8 mouse cellular contexts compared by ENCODE assay signal in genomic region chr15:100870001-100870774, GRCm38 (mm10). TPM values are rescaled to one million over a fixed set of nuclear protein-coding genes. Genes with fewer than 3 reads are reported as not detected.
DNase-seq lines count a peak whose midpoint lies in the region; ATAC-seq lines count a peak whose summit lies in the region.

No protein-coding gene starts in this region.

- H3K4me3 ChIP-seq in megakaryocyte, embryonic 14.5 days (replicated peaks), result peak overlapping the region; percentile 73
- peak overlapping the region; percentile 72 for H3K4me3 ChIP-seq in heart, embryonic 12.5 days
- H3K4me3 ChIP-seq in liver, embryonic 13.5 days (replicated peaks), result peak overlapping the region; percentile 53
- peak overlapping the region; percentile 77 for H3K4me3 ChIP-seq in neural tube, embryonic 15.5 days (replicated peaks)

- H3K27me3 ChIP-seq in megakaryocyte, embryonic 14.5 days (replicated peaks), result peaks cover 74% of the 10 kb centered on the region
- H3K27me3 ChIP-seq in heart, embryonic 12.5 days (replicated peaks), result peaks cover 74% of the 10 kb centered on the region
- peaks cover 71% of the 10 kb centered on the region for H3K27me3 ChIP-seq in liver, embryonic 13.5 days
- H3K27me3 ChIP-seq in neural tube, embryonic 15.5 days (replicated peaks), result no peaks in the 10 kb centered on the region; the same call in 1 of the 2 replicates

- H3K9me3 ChIP-seq in megakaryocyte, embryonic 14.5 days, result peaks cover 20% of the 10 kb centered on the region
- H3K9me3 ChIP-seq in heart, embryonic 12.5 days (replicated peaks), result 0 out of 2 replicates have a peak, but pooled peaks cover 3% of the 10 kb centered on the region
- no peaks in the 10 kb centered on the region for H3K9me3 ChIP-seq in liver, embryonic 13.5 days (replicated peaks)
- H3K9me3 ChIP-seq in neural tube, embryonic 15.5 days (replicated peaks), result peaks cover 2% of the 10 kb centered on the region; the same call in 1 of the 2 replicates

- no peak; the same call in 1 of the 2 replicates for ATAC-seq in megakaryocyte, adult 5-6 weeks (ENCODE audit: poor library complexity, severe bottlenecking)
- ATAC-seq in heart, embryonic 12.5 days (ENCODE audit: insufficient number of reproducible peaks, low FRiP score), result peak; percentile 64
- ATAC-seq in liver, embryonic 13.5 days (ENCODE audit: low read depth), result no peak
- ATAC-seq in neural tube, embryonic 15.5 days (ENCODE audit: low FRiP score), result peak; percentile 58; the same call in 1 of the 2 replicates

- no peak overlapping the region for H3K9ac ChIP-seq in heart, embryonic 12.5 days
- no peak overlapping the region for H3K9ac ChIP-seq in liver, embryonic 13.5 days
- H3K9ac ChIP-seq in neural tube, embryonic 15.5 days (replicated peaks), result peak overlapping the region; percentile 64

- DNase-seq in embryo, embryonic 11.5 days (ENCODE audit: low read depth, low spot score), result peak; percentile 58
- peak; percentile 67 for DNase-seq in kidney, postnatal 14 days
- no peak for DNase-seq in liver, embryonic 13.5 days
- peak; percentile 56 for DNase-seq in thymus, postnatal 25 days

- H3K27ac ChIP-seq in heart, embryonic 12.5 days (ENCODE audit: poor library complexity, severe bottlenecking), result no peak overlapping the region
- no peak overlapping the region for H3K27ac ChIP-seq in liver, embryonic 13.5 days
- peak overlapping the region; percentile 87 for H3K27ac ChIP-seq in neural tube, embryonic 15.5 days (replicated peaks)

- no peaks in the 10 kb centered on the region for H3K36me3 ChIP-seq in megakaryocyte, embryonic 14.5 days (replicated peaks; ENCODE audit: low read length)
- no peaks in the 10 kb centered on the region for H3K36me3 ChIP-seq in heart, embryonic 12.5 days
- no peaks in the 10 kb centered on the region for H3K36me3 ChIP-seq in liver, embryonic 13.5 days
- no peaks in the 10 kb centered on the region for H3K36me3 ChIP-seq in neural tube, embryonic 15.5 days

- H3K4me2 ChIP-seq in heart, embryonic 12.5 days, result peak overlapping the region; percentile 95
- peak overlapping the region; percentile 63 for H3K4me2 ChIP-seq in liver, embryonic 13.5 days
- H3K4me2 ChIP-seq in neural tube, embryonic 15.5 days, result peak overlapping the region; percentile 73

- WGBS in heart, embryonic 12.5 days, result 3% methylated on average over 63 of the region's 66 CpGs
- 5% methylated on average over 50 of the region's 66 CpGs for WGBS in liver, embryonic 13.5 days (ENCODE audit: insufficient replicate concordance)
- WGBS in neural tube, embryonic 15.5 days, result 1% methylated on average over 56 of the region's 66 CpGs

- H3K4me1 ChIP-seq in megakaryocyte, embryonic 14.5 days, result peaks cover 9% of the 10 kb centered on the region
- H3K4me1 ChIP-seq in heart, embryonic 12.5 days (replicated peaks), result peaks cover 19% of the 10 kb centered on the region
- peaks cover 7% of the 10 kb centered on the region for H3K4me1 ChIP-seq in liver, embryonic 13.5 days (replicated peaks)
- peaks cover 38% of the 10 kb centered on the region for H3K4me1 ChIP-seq in neural tube, embryonic 15.5 days

RNA-seq across cellular contexts. Expression of gene Scn8a, which starts 0.5 kb away (rescaled TPM):
- not detected in 2 replicates for polyA plus RNA-seq in megakaryocyte, embryonic 14.5 days (2012; ENCODE audit: insufficient read depth, low replicate concordance)
- total RNA-seq in megakaryocyte, adult 5-6 weeks (2015), result not detected in 2 replicates
- under 0.01 TPM in 1 of 2 replicates, not detected in the other for total RNA-seq in megakaryocyte, adult 5-6 weeks (2017)
- 0.54 and 0.69 TPM in 2 replicates for polyA plus RNA-seq in heart, embryonic 12.5 days (2016; fragmentation: Nextera tagmentation; extraction: Ambion mirVana)
- 0.10 and 0.27 TPM in 2 replicates for polyA plus RNA-seq in liver, embryonic 13.5 days (2015; fragmentation: Nextera tagmentation; extraction: Ambion mirVana)
- 24.9 and 29.2 TPM in 2 replicates for polyA plus RNA-seq in neural tube, embryonic 15.5 days (2015; fragmentation: Nextera tagmentation; extraction: Ambion mirVana)

Comparison
In these comparisons a context has a peak if more than half of its experiments do, and no peak if none do; other contexts are left out.
1. ATAC-seq: peak in heart, embryonic 12.5 days (single experiment) and neural tube, embryonic 15.5 days (single experiment); none in megakaryocyte, adult 5-6 weeks (single experiment) and liver, embryonic 13.5 days (single experiment).
2. RNA of gene Scn8a, which starts 0.5 kb away (polyA plus RNA-seq): 24.9 to 29.2 TPM in neural tube, embryonic 15.5 days; 0.54 to 0.69 TPM in heart, embryonic 12.5 days, 0.10 to 0.27 TPM in liver, embryonic 13.5 days and not detected in megakaryocyte, embryonic 14.5 days; every median in the first group is over 10 times any median in the second.
3. Peak in every context shown above with its lines, with median percentiles within 50 percentile points of each other: H3K4me3 ChIP-seq and H3K4me2 ChIP-seq.